Mouse (Mus musculus) forebrain, embryonic 15.5 days (tissue): ENCODE measurements at regions not wholly inside any gene's neighbourhood (a gene's known extent, or its start where the extent isn't known, plus 50 kb on each side); places are given as distances from the start of the nearest gene placed in this dataset.
A peak's percentile ranks its signal among the peaks of the same experiment; 100 is the strongest.

Experiments used
- ATAC-seq: fragments of 200-750 bp; cut with Nextera tagmentation; replicated peaks from 2 replicates; pipeline ENCODE4 v1.8.0; 2017; ENCODE audit warnings: mild to moderate bottlenecking, moderate TSS enrichment, moderate library complexity
- H3K27ac ChIP-seq: fragments of 300-500 bp; sonication (generic); replicated peaks from 2 replicates; pipeline ENCODE4 v1.5.1; 2015; ENCODE audit warnings: mild to moderate bottlenecking, inconsistent platforms
- H3K27me3 ChIP-seq: fragments of 300-500 bp; sonication (generic); 2 replicates; pipeline ENCODE4 v1.6.1; 2015; ENCODE audit warnings: inconsistent platforms
- H3K36me3 ChIP-seq: fragments of 300-500 bp; sonication (generic); 2 replicates; pipeline ENCODE4 v1.6.1; 2015; ENCODE audit warnings: mild to moderate bottlenecking, inconsistent platforms
- H3K4me1 ChIP-seq: fragments of 300-500 bp; sonication (generic); 2 replicates; pipeline ENCODE4 v1.6.1; 2015; ENCODE audit warnings: inconsistent platforms
- H3K4me2 ChIP-seq: fragments of 300-500 bp; sonication (generic); replicated peaks from 2 replicates; pipeline ENCODE4 v1.6.1; 2015; ENCODE audit warnings: mild to moderate bottlenecking, inconsistent platforms
- H3K4me3 ChIP-seq: fragments of 300-500 bp; sonication (generic); 2 replicates; pipeline ENCODE4 v1.5.1; 2015; ENCODE audit warnings: mild to moderate bottlenecking, inconsistent platforms
- H3K9ac ChIP-seq: fragments of 300-500 bp; sonication (generic); replicated peaks from 2 replicates; pipeline ENCODE4 v1.6.1; 2015; ENCODE audit warnings: mild to moderate bottlenecking, inconsistent platforms
- H3K9me3 ChIP-seq: fragments of 300-500 bp; sonication (generic); 2 replicates; pipeline ENCODE4 v1.6.1; 2016; ENCODE audit warnings: inconsistent platforms
- WGBS: fragments of 180-500 bp; shearing (Covaris S2); methylation state at CpG from one replicate; pipeline ENCODE4 v1.1.7; 2015; ENCODE audit warnings: mixed read lengths; 5-methylcytosine and 5-hydroxymethylcytosine counted together

- H3K36me3 ChIP-seq = peaks cover 2% of the 10 kb centered on the region; the same call in 1 of the 2 replicates
- no peaks in the 10 kb centered on the region for H3K9me3 ChIP-seq
- peaks cover 32% of the 10 kb centered on the region for H3K4me1 ChIP-seq
- H3K27me3 ChIP-seq = no peaks in the 10 kb centered on the region
- no peak for ATAC-seq
- H3K4me3 ChIP-seq = peak overlapping the region; percentile 80
- peak overlapping the region; percentile 99 for H3K27ac ChIP-seq
- under 1% methylated on average over 30 of the region's 31 CpGs for WGBS
- H3K4me2 ChIP-seq = peak overlapping the region; percentile 63
- peak overlapping the region; percentile 93 for H3K9ac ChIP-seq
These were observed 63.5 kb upstream of the Ak4 start for GRCm38 (mm10) chr4:101355431-101356092.

DNA sequence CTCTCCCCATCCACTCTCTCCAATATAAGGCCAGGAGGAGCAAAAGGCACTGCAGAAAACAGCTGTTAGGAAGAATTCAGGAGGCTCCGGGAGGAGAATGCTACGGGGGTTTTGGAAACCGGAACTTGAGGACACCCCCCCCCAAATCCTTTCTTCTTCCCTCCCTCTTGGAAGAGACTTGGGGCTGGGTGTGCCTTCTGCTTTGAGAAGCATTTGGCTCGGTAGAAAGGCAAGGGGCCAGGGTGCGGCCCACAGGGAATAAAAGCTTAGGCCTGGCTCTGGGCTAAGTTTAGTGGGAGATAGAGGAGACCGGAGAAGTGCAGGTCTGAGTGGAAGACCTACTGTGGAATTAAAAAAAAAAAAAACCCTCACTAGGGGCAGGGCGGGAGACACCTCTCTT, 64.1 kb upstream of the Ak4 start:
- Histone ChIP-seq H3K4me1 (peaks cover 32% of the 10 kb centered on the region), H3K4me3 (peak overlapping the region; percentile 80), H3K9me3 (no peaks in the 10 kb centered on the region), H3K27me3 (no peaks in the 10 kb centered on the region), H3K9ac (peak overlapping the region; percentile 93), H3K4me2 (peak overlapping the region; percentile 63), H3K36me3 (peaks cover 7% of the 10 kb centered on the region; the same call in 1 of the 2 replicates), H3K27ac (peak overlapping the region; percentile 99; the same call in 1 of the 2 replicates)
- WGBS = 10% methylated on average over 7 of the region's 7 CpGs
- ATAC-seq = no peak

DNA sequence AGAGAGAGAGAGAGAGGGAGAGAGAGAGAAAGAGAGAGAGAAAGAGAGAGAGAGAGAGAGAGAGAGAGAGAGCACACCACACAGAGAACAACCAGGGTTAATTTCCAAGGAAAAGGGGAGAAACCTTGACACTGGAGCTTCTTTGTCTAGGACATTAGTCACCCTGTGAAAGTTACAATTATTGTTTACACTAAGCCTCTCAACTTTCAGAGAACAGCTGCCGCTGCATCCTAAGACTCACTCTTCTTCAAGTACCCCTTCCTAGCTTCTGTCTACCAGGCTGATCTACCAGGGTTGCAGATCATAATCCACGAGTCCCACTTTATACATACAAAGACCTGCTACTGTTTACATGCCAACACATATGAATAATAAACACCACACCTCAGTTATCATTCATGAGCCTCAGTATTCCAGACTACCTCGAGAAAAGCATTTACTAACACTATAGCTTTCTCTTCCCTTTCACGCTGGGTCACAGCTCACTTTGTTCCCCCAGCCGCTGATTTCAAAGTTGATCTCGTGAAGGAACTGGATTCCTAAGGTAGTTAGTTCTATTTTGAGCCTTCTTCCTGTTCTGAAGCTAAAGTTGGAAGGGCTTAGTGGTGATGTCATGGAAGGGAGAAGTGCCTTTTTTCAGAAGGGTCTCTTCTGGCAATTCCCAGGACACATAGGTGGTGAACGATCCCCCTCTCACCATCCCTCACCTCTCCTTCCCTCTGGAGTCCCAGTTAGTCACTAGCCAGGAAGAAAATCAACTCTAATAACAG, 64.8 kb upstream of the Ak4 start:
- H3K4me2 ChIP-seq = peak overlapping the region; percentile 63
- no peaks in the 10 kb centered on the region for H3K27me3 ChIP-seq
- H3K4me1 ChIP-seq = peaks cover 32% of the 10 kb centered on the region
- 0 out of 2 replicates have a peak overlapping the region, but pooled peaks have one; percentile 99 for H3K27ac ChIP-seq
- peaks cover 7% of the 10 kb centered on the region; the same call in 1 of the 2 replicates for H3K36me3 ChIP-seq
- peak overlapping the region; percentile 80 for H3K4me3 ChIP-seq
- ATAC-seq = no peak
- H3K9ac ChIP-seq = peak overlapping the region; percentile 93
- WGBS = 40% methylated on average over 7 of the region's 7 CpGs
- no peaks in the 10 kb centered on the region for H3K9me3 ChIP-seq

GRCm38 (mm10) chr4:101352178-101352577, 66.9 kb upstream of the Ak4 start:
- Histone ChIP-seq H3K4me3 (no peak overlapping the region), H3K9me3 (no peaks in the 10 kb centered on the region), H3K27me3 (no peaks in the 10 kb centered on the region), H3K4me1 (peaks cover 23% of the 10 kb centered on the region), H3K9ac (no peak overlapping the region), H3K36me3 (peaks cover 7% of the 10 kb centered on the region; the same call in 1 of the 2 replicates), H3K4me2 (no peak overlapping the region), H3K27ac (no peak overlapping the region)
- no peak for ATAC-seq
- WGBS = 67% methylated on average over 4 of the region's 4 CpGs

DNA sequence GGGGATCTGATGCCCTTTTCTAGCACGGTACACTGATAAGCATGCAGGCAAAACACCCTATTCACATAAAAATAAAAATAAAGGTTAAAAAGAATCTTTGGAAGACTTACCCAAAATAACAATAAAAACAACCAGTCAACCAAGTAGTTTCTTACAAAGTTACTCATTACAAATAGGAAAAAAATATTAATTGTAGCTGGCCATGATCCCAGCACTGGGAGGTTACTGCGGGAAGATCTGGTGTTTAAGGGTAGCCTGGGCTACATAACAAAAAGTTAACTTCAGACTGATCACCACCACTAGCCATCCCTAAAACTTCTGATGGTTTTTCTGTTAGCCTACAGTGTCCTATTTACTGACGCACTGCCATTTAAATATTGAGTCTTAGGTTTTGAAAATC, 67.4 kb upstream of the Ak4 start:
- H3K27me3 ChIP-seq = no peaks in the 10 kb centered on the region
- WGBS = 91% methylated on average over 3 of the region's 3 CpGs
- no peak overlapping the region for H3K9ac ChIP-seq
- no peaks in the 10 kb centered on the region for H3K9me3 ChIP-seq
- peaks cover 23% of the 10 kb centered on the region for H3K4me1 ChIP-seq
- peaks cover 8% of the 10 kb centered on the region; the same call in 1 of the 2 replicates for H3K36me3 ChIP-seq
- ATAC-seq = no peak
- no peak overlapping the region for H3K4me3 ChIP-seq
- H3K4me2 ChIP-seq = no peak overlapping the region
- H3K27ac ChIP-seq = no peak overlapping the region

- no peak for ATAC-seq
- Histone ChIP-seq H3K9ac (no peak overlapping the region), H3K27me3 (no peaks in the 10 kb centered on the region), H3K9me3 (no peaks in the 10 kb centered on the region), H3K27ac (no peak overlapping the region), H3K36me3 (peaks cover 18% of the 10 kb centered on the region), H3K4me3 (no peak overlapping the region), H3K4me1 (peaks cover 23% of the 10 kb centered on the region), H3K4me2 (no peak overlapping the region)
- WGBS = 83% methylated on average over 8 of the region's 8 CpGs
These were observed 68.4 kb upstream of the Ak4 start for GRCm38 (mm10) chr4:101350656-101351055.

GRCm38 (mm10) chr4:101350222-101350621, 68.9 kb upstream of the Ak4 start:
- Histone ChIP-seq H3K36me3 (peaks cover 22% of the 10 kb centered on the region), H3K27me3 (no peaks in the 10 kb centered on the region), H3K4me3 (no peak overlapping the region), H3K9ac (no peak overlapping the region), H3K4me2 (no peak overlapping the region), H3K9me3 (no peaks in the 10 kb centered on the region), H3K27ac (no peak overlapping the region), H3K4me1 (peaks cover 23% of the 10 kb centered on the region)
- no peak for ATAC-seq
- 88% methylated on average over 3 of the region's 3 CpGs for WGBS

- WGBS = 14% methylated on average over 4 of the region's 4 CpGs
- no peak overlapping the region for H3K4me2 ChIP-seq
- 0 out of 2 replicates have a peak, but pooled peaks have one; percentile 42 for ATAC-seq
- no peaks in the 10 kb centered on the region for H3K9me3 ChIP-seq
- H3K27me3 ChIP-seq = no peaks in the 10 kb centered on the region
- H3K4me3 ChIP-seq = no peak overlapping the region
- H3K27ac ChIP-seq = no peak overlapping the region
- peaks cover 17% of the 10 kb centered on the region for H3K4me1 ChIP-seq
- no peak overlapping the region for H3K9ac ChIP-seq
- peaks cover 24% of the 10 kb centered on the region for H3K36me3 ChIP-seq
These were observed 69.7 kb upstream of the Ak4 start for GRCm38 (mm10) chr4:101349413-101349812.

- WGBS = 89% methylated on average over 6 of the region's 6 CpGs
- H3K4me2 ChIP-seq = no peak overlapping the region
- H3K4me3 ChIP-seq = no peak overlapping the region
- ATAC-seq = no peak
- no peak overlapping the region for H3K27ac ChIP-seq
- H3K36me3 ChIP-seq = peaks cover 32% of the 10 kb centered on the region
- H3K9ac ChIP-seq = no peak overlapping the region
- H3K27me3 ChIP-seq = no peaks in the 10 kb centered on the region
- H3K9me3 ChIP-seq = no peaks in the 10 kb centered on the region
- no peaks in the 10 kb centered on the region; the same call in 1 of the 2 replicates for H3K4me1 ChIP-seq
These were observed 71.8 kb upstream of the Ak4 start for GRCm38 (mm10) chr4:101347309-101347708.

DNA sequence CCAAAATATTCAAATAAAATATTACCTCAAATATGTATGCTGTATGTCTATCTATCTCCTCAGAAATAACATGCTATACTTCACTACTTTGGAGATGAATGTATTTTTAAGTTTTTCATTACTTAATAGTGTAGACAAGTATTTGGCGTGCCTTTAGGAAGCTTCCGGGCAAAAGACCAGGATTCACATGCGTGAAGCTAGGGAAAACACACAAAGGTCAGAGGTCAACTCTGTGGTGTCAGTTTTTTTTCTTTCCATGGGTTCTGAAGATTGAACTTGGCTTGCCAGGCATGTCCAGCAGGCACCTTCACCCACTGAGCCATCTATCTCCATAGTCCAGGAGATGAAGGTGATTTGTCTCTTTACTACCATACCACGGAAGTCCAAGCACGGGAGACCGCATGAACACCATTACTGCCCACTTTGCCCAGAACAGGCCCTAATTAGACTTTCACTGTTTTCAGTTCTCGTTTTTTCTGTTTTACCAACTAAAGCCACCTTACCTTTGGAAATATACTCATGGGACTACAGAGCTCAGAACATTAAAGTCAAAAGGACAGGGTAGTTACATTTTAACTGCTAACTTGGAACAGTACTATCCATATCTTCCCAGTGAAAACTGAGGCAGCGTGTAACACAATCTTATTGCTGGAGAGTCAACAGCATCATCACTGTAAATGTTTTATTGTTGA, 76.9 kb upstream of the Ak4 start:
- ATAC-seq = no peak
- no peaks in the 10 kb centered on the region for H3K27me3 ChIP-seq
- H3K4me3 ChIP-seq = no peak overlapping the region
- no peak overlapping the region for H3K27ac ChIP-seq
- H3K36me3 ChIP-seq = peaks cover 25% of the 10 kb centered on the region
- H3K9ac ChIP-seq = no peak overlapping the region
- no peak overlapping the region for H3K4me2 ChIP-seq
- no peaks in the 10 kb centered on the region for H3K4me1 ChIP-seq
- WGBS = 93% methylated on average over 8 of the region's 8 CpGs
- no peaks in the 10 kb centered on the region for H3K9me3 ChIP-seq

GRCm38 (mm10) chr4:101340741-101341140, 75.7 kb upstream of the Jak1 start:
- no peak overlapping the region for H3K27ac ChIP-seq
- no peak overlapping the region for H3K4me2 ChIP-seq
- H3K36me3 ChIP-seq = peaks cover 15% of the 10 kb centered on the region
- no peaks in the 10 kb centered on the region for H3K27me3 ChIP-seq
- no peaks in the 10 kb centered on the region for H3K4me1 ChIP-seq
- H3K9me3 ChIP-seq = no peaks in the 10 kb centered on the region
- H3K9ac ChIP-seq = no peak overlapping the region
- no peak for ATAC-seq
- no peak overlapping the region for H3K4me3 ChIP-seq

- Histone ChIP-seq H3K9me3 (no peaks in the 10 kb centered on the region), H3K4me2 (no peak overlapping the region), H3K36me3 (no peaks in the 10 kb centered on the region), H3K4me3 (no peak overlapping the region), H3K4me1 (no peaks in the 10 kb centered on the region), H3K27me3 (no peaks in the 10 kb centered on the region), H3K9ac (no peak overlapping the region), H3K27ac (no peak overlapping the region)
- no peak for ATAC-seq
These were observed 73.1 kb upstream of the Jak1 start for GRCm38 (mm10) chr4:101338211-101338610.
